Mouse (Mus musculus) WW6 (cell line): Measurements from ENCODE around the gene Sept6.

Experiments used
- DNase-seq: peaks from one replicate; pipeline ENCODE4 v3.0.0-alpha.2; 2013; ENCODE audit warnings: low read depth, low spot score

Gene Sept6

DNA sequence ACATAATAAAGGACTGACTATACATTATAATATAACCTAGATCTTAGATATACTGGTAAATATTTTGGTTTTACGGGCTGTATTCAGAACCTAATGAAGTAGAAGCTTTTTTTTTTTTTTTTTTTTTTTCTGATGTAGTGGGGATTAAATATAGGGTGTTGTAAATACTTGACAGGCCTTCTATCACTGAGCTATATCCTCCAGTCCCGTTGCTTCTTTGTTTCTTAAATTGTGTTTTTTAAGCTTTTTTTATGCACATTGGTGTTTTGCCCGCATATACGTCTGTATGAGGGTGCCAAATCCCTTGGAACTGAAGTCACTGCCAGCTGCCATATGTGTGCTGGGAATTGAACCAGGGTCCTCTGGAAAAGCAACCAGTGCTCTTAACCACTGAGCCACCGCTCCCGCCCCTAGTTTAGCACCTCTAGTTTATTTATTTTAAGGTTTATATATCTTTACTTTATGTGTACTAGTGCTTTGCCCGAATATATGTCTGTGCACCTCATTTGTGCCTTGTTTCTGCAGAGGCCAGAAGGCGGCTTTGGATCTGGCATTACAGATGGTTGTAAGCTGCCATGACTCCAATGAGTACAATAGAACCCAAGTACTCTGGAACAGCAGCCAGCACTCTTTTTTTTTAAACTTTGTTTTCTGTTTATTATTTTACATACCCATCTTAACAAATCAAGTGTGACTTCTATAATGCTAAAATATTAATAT is 126.8 kb downstream of the Sept6 start:
- DNase-seq, result no peak

DNA sequence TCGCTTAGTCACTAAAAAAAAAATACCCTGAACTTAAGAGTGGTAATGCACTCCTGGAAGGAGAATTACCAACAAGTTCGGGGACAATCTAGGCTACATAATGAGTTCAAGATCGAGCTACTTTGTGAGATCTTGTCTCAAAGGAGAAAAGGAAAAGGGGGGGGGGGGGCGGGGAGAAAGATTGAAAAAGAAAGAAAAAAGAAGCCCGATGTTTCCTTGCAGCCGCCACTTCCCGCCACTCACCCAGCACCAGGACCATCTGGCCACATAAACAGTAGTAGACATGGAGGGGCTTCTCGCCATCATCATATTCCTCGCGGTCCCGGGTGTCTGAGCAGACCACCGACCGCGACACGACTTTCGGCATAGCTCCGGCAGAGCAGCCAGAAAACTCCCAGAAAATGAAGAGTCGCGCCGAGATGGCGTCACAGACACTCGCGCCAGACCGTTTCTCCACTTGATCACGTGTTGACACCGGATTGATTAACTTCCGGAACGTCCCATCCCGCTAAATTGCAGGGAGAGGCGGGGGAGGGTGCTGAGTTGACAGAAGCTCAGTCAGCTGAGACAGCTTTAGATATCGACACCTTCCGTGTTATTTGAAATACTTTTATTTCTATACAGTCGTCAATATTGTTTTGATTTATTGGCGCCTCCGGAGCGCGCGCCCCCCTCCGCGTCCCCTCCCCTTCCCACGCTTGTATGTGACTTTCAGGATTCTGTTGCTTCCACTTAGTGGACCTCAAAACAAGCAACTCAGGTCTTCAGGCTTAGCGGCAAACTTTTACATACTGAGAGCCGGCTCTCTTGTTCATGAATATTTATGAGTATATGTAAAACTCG is 127.6 kb downstream of the Sept6 start:
- peak; percentile 46 for DNase-seq
